Mouse (Mus musculus): ENCODE measurements around the gene Cdk4. TPM values are rescaled to one million over a fixed set of nuclear protein-coding genes. Genes with fewer than 3 reads are reported as not detected.

Cdk4 gene
- polyA plus RNA-seq, 1 experiment = 276 TPM

DNA sequence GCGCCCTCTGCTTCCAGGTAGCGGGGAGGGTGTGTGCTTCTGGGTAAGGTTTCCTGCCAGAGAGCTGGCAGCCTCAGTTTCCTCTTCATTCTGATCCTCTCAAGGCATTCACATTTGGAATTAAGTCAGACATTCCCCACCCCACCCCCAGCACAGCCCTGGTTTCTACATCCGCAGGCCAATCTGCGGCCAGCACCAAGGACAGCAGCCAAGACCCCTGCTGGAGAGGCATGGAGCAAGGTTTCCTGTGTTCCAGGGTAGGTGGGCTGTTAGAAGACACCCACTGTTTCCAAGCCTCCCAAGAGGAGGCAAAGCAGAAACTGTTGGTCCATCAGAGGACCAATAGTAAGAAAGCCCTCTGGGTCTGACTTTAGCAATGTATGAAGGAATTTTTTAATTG is 8.7 kb upstream of the Cdk4 start:
- TF ChIP-seq E2F4 (IDR thresholded peaks at IDR 0.05; ENCODE audit: insufficient read depth) = no peak
- TF ChIP-seq POLR2AphosphoS2 (IDR thresholded peaks at IDR 0.05; ENCODE audit: insufficient read length, low read depth) = no peak
- TF ChIP-seq REST (IDR thresholded peaks at IDR 0.05; ENCODE audit: insufficient read depth, insufficient read length) = peak; percentile 84
- TF ChIP-seq MYOD1 (IDR thresholded peaks at IDR 0.05; ENCODE audit: control insufficient read depth in 1 of 3, insufficient read length in 2 of 3, low read depth in 2 of 3) = no peak
- no peak for TF ChIP-seq MYOG (IDR thresholded peaks at IDR 0.05; ENCODE audit: control insufficient read depth in 1 of 3, insufficient read depth in 1 of 3, insufficient read length in 2 of 3, low read depth in 2 of 3)
- no peak for TF ChIP-seq MAX (IDR thresholded peaks at IDR 0.05; ENCODE audit: low read depth)
- no peak overlapping the region for H3ac ChIP-seq (ENCODE audit: control insufficient read depth, insufficient read length)
- H3K79me2 ChIP-seq (ENCODE audit: control insufficient read depth, insufficient read depth) = no peaks in the 10 kb centered on the region
- H3K4me3 ChIP-seq = no peak overlapping the region
- H3K4me2 ChIP-seq (ENCODE audit: low read depth) = no peak overlapping the region
- H3K36me3 ChIP-seq (ENCODE audit: control insufficient read depth, insufficient read depth) = no peaks in the 10 kb centered on the region
- H3K27me3 ChIP-seq (ENCODE audit: control insufficient read depth, insufficient read depth, insufficient read length) = peaks cover 2% of the 10 kb centered on the region

DNA sequence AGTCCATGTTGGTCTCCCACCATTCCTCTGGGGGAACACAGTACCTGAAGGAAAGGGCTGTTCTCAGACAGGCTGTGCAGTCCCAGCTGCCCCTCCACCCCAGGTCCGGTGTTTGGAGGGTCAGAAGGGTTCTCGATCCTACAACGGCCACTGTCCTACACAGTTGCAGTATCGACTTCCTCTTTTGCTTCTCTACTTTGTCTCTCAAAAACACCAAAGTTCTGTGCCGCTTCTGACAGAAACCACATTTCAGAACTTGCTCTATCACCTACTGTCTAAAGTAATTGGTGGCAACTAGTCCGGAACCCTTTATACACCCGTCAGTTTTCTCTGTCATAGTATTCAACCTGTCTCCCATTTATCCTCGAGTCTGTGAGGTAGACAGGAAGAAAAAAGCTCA is 7.9 kb upstream of the Cdk4 start:
- Histone ChIP-seq H3K4me2 (ENCODE audit: low read depth) (no peak overlapping the region), H3K27me3 (ENCODE audit: control insufficient read depth, insufficient read depth, insufficient read length) (no peaks in the 10 kb centered on the region), H3ac (ENCODE audit: control insufficient read depth, insufficient read length) (no peak overlapping the region), H3K79me2 (ENCODE audit: control insufficient read depth, insufficient read depth) (no peaks in the 10 kb centered on the region), H3K4me3 (no peak overlapping the region), H3K36me3 (ENCODE audit: control insufficient read depth, insufficient read depth) (no peaks in the 10 kb centered on the region)
- TF ChIP-seq CEBPB (IDR thresholded peaks at IDR 0.05; ENCODE audit: insufficient read depth, poor library complexity, severe bottlenecking) = no peak
- TF ChIP-seq MYOG (IDR thresholded peaks at IDR 0.05; ENCODE audit: control insufficient read depth in 1 of 3, insufficient read depth in 1 of 3, insufficient read length in 2 of 3, low read depth in 2 of 3) = no peak
- TF ChIP-seq REST (IDR thresholded peaks at IDR 0.05; ENCODE audit: insufficient read depth, insufficient read length) = no peak
- TF ChIP-seq SRF (IDR thresholded peaks at IDR 0.05; ENCODE audit: control insufficient read depth, insufficient read length, low read depth) = no peak
- no peak for TF ChIP-seq TCF3 (IDR thresholded peaks at IDR 0.05; ENCODE audit: insufficient read length, low read depth)

DNA sequence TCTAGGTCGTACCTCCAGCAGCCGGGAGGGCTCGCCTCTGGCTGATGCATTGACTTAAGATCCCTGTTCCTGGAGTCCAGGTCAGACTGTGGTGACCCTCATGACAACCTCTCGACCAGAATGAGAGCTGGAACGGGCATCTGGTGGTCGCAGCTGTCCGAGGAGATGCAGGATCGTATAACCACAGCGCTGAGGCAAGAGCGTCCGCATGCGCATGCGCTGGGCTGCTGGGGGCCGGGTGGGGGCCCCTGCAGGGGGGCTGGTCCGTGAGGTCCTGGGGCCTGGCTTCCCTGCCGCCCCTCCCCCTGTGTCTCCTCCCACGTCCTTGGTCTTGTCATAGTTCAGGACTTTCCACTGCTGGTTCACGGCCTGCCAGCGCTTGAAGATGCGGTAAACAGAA is 6.8 kb upstream of the Cdk4 start:
- Histone ChIP-seq H3K36me3 (ENCODE audit: control insufficient read depth, insufficient read depth) (no peaks in the 10 kb centered on the region), H3K27me3 (ENCODE audit: control insufficient read depth, insufficient read depth, insufficient read length) (no peaks in the 10 kb centered on the region), H3K4me2 (ENCODE audit: low read depth) (no peak overlapping the region), H3K79me2 (ENCODE audit: control insufficient read depth, insufficient read depth) (no peaks in the 10 kb centered on the region), H3ac (ENCODE audit: control insufficient read depth, insufficient read length) (no peak overlapping the region), H3K4me3 (no peak overlapping the region)
- TF ChIP-seq MAX (IDR thresholded peaks at IDR 0.05; ENCODE audit: low read depth) (no peak), USF1 (IDR thresholded peaks at IDR 0.05; ENCODE audit: low read depth) (no peak), TCF12 (IDR thresholded peaks at IDR 0.05; ENCODE audit: insufficient read depth, poor library complexity, severe bottlenecking) (no peak), REST (IDR thresholded peaks at IDR 0.05; ENCODE audit: insufficient read depth, insufficient read length) (no peak)

DNA sequence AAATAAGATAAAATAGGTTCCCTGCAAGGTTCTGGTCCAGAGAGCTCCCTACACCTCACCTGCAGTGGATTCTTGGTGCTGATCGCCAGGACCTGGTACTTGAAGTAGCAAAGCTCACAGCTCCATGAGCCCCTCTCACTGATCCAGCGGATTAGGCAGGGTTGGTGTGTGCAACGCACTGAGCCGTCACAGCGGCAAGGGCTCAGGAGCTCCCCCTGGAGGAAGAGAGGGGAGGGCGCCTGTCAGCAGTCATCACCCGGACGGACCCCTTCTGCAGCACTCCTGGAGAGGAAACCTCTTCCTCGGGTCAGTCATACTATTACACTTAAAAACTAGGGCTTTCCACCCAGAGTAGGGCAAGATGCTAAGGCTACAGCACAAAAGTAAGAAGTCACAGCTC is 5.2 kb upstream of the Cdk4 start:
- H3K36me3 ChIP-seq (ENCODE audit: control insufficient read depth, insufficient read depth) = no peaks in the 10 kb centered on the region
- no peak overlapping the region for H3ac ChIP-seq (ENCODE audit: control insufficient read depth, insufficient read length)
- H3K4me2 ChIP-seq (ENCODE audit: low read depth) = peak overlapping the region; percentile 51
- no peak for TF ChIP-seq REST (IDR thresholded peaks at IDR 0.05; ENCODE audit: insufficient read depth, insufficient read length)
- H3K4me3 ChIP-seq = no peak overlapping the region
- H3K27me3 ChIP-seq (ENCODE audit: control insufficient read depth, insufficient read depth, insufficient read length) = no peaks in the 10 kb centered on the region
- H3K79me2 ChIP-seq (ENCODE audit: control insufficient read depth, insufficient read depth) = no peaks in the 10 kb centered on the region

DNA sequence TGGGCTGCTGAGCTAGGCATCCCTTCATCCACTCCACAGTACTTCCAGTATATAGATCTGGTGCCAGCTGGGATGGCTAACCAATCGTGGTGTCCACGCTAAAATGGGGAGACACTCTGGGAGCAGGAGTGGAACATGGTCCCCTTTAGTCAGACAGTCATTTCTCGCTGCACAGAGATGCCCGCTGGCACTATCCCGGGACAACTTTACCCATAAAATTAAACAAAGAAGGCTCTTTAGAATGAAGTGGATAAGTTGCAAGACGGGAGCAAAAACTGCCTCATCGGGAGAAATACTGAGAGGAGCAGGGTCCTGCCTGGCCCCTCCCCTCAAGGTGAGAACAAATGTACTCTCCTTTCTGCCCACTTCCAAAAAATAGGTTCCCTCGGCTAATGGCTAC is 4.6 kb upstream of the Cdk4 start:
- Histone ChIP-seq H3K4me3 (no peak overlapping the region), H3K27me3 (ENCODE audit: control insufficient read depth, insufficient read depth, insufficient read length) (no peaks in the 10 kb centered on the region)

More for the DNA sequence above, 4.6 kb upstream of the Cdk4 start:
- H3ac ChIP-seq (ENCODE audit: control insufficient read depth, insufficient read length) = no peak overlapping the region
- no peak for TF ChIP-seq MYOD1 (IDR thresholded peaks at IDR 0.05; ENCODE audit: control insufficient read depth in 1 of 3, insufficient read length in 2 of 3, low read depth in 2 of 3)
- TF ChIP-seq POLR2A (IDR thresholded peaks at IDR 0.05; ENCODE audit: insufficient read length, low read depth) = no peak
- TF ChIP-seq SRF (IDR thresholded peaks at IDR 0.05; ENCODE audit: control insufficient read depth, insufficient read length, low read depth) = no peak
- TF ChIP-seq REST (IDR thresholded peaks at IDR 0.05; ENCODE audit: insufficient read depth, insufficient read length) = no peak
- TF ChIP-seq CEBPB (IDR thresholded peaks at IDR 0.05; ENCODE audit: insufficient read depth, poor library complexity, severe bottlenecking) = no peak
- no peak for TF ChIP-seq E2F4 (IDR thresholded peaks at IDR 0.05; ENCODE audit: insufficient read depth)
- no peak for TF ChIP-seq TCF3 (IDR thresholded peaks at IDR 0.05; ENCODE audit: insufficient read length, low read depth)
- no peak for TF ChIP-seq USF1 (IDR thresholded peaks at IDR 0.05; ENCODE audit: low read depth)
- no peak for TF ChIP-seq POLR2AphosphoS2 (IDR thresholded peaks at IDR 0.05; ENCODE audit: insufficient read length, low read depth)
- no peak for TF ChIP-seq TCF12 (IDR thresholded peaks at IDR 0.05; ENCODE audit: insufficient read depth, poor library complexity, severe bottlenecking)
- no peak for TF ChIP-seq MYOG (IDR thresholded peaks at IDR 0.05; ENCODE audit: control insufficient read depth in 1 of 3, insufficient read depth in 1 of 3, insufficient read length in 2 of 3, low read depth in 2 of 3)
- TF ChIP-seq MAX (IDR thresholded peaks at IDR 0.05; ENCODE audit: low read depth) = no peak
- H3K4me2 ChIP-seq (ENCODE audit: low read depth) = peak overlapping the region; percentile 51
- H3K79me2 ChIP-seq (ENCODE audit: control insufficient read depth, insufficient read depth) = peaks cover 2% of the 10 kb centered on the region
- H3K36me3 ChIP-seq (ENCODE audit: control insufficient read depth, insufficient read depth) = no peaks in the 10 kb centered on the region

Data from myocyte (in vitro differentiated cells).